9 mouse cellular contexts compared by ENCODE assay signal in the genomic region with DNA sequence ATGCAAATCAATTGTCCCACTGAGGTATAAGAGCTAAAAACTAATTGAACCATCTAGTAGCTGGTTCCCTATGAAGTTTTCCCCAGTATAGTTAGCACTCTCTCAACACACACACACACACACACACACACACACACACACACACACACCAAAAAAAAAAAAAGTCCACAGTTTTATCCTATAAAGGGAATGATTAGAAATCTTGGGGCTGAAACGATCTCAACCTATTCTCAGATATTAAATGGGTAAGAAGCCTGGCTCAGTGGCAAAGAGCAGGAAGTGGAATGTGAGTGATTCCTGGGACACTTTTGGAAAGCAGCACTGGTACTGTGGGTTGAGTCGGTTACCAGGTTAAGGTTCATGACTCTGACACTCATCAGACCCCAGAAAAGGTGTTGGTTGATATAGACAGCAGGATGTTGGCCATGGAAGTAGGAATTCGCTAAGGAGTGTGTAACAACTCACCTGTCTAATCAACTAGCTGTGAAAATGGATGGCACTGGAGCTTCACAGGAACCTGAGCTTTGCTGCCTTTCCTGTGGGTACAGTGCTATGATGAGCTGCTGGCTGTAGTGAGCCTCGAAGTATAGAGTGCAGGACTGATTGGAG.
DNase-seq lines count a peak whose midpoint lies in the region; ATAC-seq lines count a peak whose summit lies in the region.
"Had no signal": no experiment of that assay in that cellular context is flagged by ENCODE, and none has a peak within 500 bp of the region (broad histone marks: within the 10 kb centered on the region; RNA-seq: fewer than 3 reads in every experiment).

No protein-coding gene starts in this region.

- H3K27me3 ChIP-seq in heart, embryonic 13.5 days (replicated peaks) = no peaks in the 10 kb centered on the region
- H3K27me3 ChIP-seq in lung, embryonic 15.5 days = no peaks in the 10 kb centered on the region
- H3K27me3 ChIP-seq: neural tube, embryonic 13.5 days had no signal

- DNase-seq in gastrocnemius, adult 18-20 months (ENCODE audit: low spot score) = peak; percentile 57
- DNase-seq in gastrocnemius, postnatal 25 days = no peak
- peak; percentile 95 for DNase-seq in R1 (ENCODE audit: low read depth, low spot score)
- DNase-seq in embryo, embryonic 10.5 days (ENCODE audit: low spot score) = peak; percentile 98
- DNase-seq in kidney, postnatal 25 days = peak; percentile 43 to 59
- DNase-seq in right cerebral cortex, postnatal 10 days (ENCODE audit: low spot score in 2 of 2) = peak; percentile 14 to 58

- 44% methylated on average over 4 of the region's 4 CpGs for WGBS in heart, embryonic 13.5 days
- WGBS in lung, embryonic 15.5 days = 49% methylated on average over 4 of the region's 4 CpGs

- ATAC-seq in heart, embryonic 13.5 days (ENCODE audit: extremely low read depth, insufficient number of reproducible peaks, low FRiP score, low TSS enrichment) = peak; percentile 81
- peak; percentile 86 for ATAC-seq in lung, embryonic 15.5 days (ENCODE audit: borderline replicate concordance, extremely low read depth, low FRiP score, low TSS enrichment)

- H3K4me1 ChIP-seq in heart, embryonic 13.5 days = no peaks in the 10 kb centered on the region
- H3K4me1 ChIP-seq in lung, embryonic 15.5 days = no peaks in the 10 kb centered on the region
- H3K4me1 ChIP-seq: neural tube, embryonic 13.5 days had no signal

- no peaks in the 10 kb centered on the region for H3K36me3 ChIP-seq in heart, embryonic 13.5 days
- no peaks in the 10 kb centered on the region for H3K36me3 ChIP-seq in lung, embryonic 15.5 days
- H3K36me3 ChIP-seq: neural tube, embryonic 13.5 days had no signal

- no peak overlapping the region for H3K27ac ChIP-seq in heart, embryonic 13.5 days (replicated peaks)
- no peak overlapping the region for H3K27ac ChIP-seq in lung, embryonic 15.5 days
- H3K27ac ChIP-seq: neural tube, embryonic 13.5 days had no signal

- H3K9me3 ChIP-seq in heart, embryonic 13.5 days = peaks cover 15% of the 10 kb centered on the region; the same call in 1 of the 2 replicates
- H3K9me3 ChIP-seq in lung, embryonic 15.5 days = no peaks in the 10 kb centered on the region

- H3K4me3 ChIP-seq in heart, embryonic 13.5 days = no peak overlapping the region
- H3K4me3 ChIP-seq in lung, embryonic 15.5 days = no peak overlapping the region
- H3K4me3 ChIP-seq: neural tube, embryonic 13.5 days had no signal

- H3K9ac ChIP-seq in heart, embryonic 13.5 days = no peak overlapping the region
- no peak overlapping the region for H3K9ac ChIP-seq in lung, embryonic 15.5 days
- H3K9ac ChIP-seq: neural tube, embryonic 13.5 days had no signal

- H3K4me2 ChIP-seq in heart, embryonic 13.5 days = no peak overlapping the region
- H3K4me2 ChIP-seq in lung, embryonic 15.5 days = no peak overlapping the region
- H3K4me2 ChIP-seq: neural tube, embryonic 13.5 days had no signal
